Mouse (Mus musculus) gastrocnemius, postnatal 25 days (tissue): ENCODE results near the gene Ubqln4. TPM values are rescaled to one million over a fixed set of nuclear protein-coding genes. Genes with fewer than 3 reads are reported as not detected.
"Not testable (repeated sequence)": the region's sequence is repeated elsewhere in the genome, so short reads cannot be mapped to it uniquely, and the experiment has no call there.

Experiments
- DNase-seq: peaks from one replicate; pipeline ENCODE4 v3.0.0; 2022
- microRNA-seq, 2 experiments: library from miRNA; unstranded; fragments of <30 nt; microRNA quantifications; one replicate each; pipeline ENCODE4 v1.2.0; 2021; ENCODE audit warnings: borderline replicate concordance in 2 of 2
- total RNA-seq, 2 experiments: library from RNA; stranded (reverse); gene quantifications; 1 replicate in 1 of 2; 2 replicates in 1 of 2; pipeline ENCODE4 v1.2.3; 2021

Ubqln4 gene
- total RNA-seq, 2 experiments from 2014 or later = 59.6 to 67.2 TPM

DNA sequence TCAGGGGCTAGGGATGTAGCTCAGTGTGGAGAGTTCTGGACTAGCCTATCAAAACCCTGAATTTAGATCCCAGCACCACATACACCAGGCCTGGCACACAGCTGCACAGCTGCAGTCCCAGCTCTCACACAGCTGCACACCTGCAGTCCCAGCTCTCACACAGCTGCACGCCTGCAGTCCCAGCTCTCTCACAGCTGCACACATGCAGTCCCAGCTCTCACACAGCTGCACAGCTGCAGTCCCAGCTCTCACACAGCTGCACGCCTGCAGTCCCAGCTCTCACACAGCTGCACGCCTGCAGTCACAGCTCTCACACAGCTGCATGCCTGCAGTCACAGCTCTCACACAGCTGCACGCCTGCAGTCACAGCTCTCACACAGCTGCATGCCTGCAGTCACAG lies 43.0 kb downstream of the Ubqln4 start:
- DNase-seq = not testable (repeated sequence)

DNA sequence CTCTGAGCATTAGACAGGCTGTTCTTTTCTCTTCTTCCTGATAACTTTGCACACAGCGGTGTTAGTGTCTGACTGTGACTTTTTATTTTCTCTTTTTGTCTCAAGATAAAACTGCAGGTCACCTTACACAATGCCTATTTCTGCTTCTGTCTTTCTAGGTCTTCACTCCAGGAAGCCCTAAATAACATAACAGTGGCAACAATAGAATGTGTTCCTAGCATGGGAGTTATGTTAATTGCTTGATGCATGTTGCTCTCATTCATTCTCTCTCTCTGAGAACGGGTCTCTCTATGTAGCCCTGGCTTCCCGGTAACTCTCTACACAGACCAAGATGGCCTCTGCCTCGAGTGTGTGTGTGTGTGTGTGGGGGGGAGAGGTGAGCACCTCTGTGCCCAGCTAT lies 48.9 kb downstream of the Ubqln4 start:
- no peak for DNase-seq

DNA sequence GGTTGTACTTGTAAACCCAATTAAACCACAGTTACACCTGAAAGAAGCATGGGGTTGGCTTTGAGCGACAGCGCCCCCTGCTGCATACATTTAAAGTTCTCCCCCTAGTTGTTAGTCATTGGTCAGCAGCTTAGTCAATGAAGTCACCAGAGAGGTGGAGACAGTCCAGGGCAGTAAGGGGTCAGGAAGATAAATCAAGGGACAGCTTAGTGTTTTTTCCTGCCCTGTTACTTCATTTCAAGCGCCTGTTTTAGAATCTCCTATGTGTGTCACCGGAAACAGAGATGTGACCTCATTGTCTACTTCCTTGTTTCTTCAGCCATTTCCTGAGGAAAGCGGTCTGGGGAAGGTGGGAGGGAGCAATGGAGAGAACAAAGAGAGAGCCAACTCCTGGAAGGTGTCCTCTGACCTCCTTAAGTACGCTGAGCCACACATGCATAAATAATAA lies 50.2 kb downstream of the Ubqln4 start:
- DNase-seq = no peak

DNA sequence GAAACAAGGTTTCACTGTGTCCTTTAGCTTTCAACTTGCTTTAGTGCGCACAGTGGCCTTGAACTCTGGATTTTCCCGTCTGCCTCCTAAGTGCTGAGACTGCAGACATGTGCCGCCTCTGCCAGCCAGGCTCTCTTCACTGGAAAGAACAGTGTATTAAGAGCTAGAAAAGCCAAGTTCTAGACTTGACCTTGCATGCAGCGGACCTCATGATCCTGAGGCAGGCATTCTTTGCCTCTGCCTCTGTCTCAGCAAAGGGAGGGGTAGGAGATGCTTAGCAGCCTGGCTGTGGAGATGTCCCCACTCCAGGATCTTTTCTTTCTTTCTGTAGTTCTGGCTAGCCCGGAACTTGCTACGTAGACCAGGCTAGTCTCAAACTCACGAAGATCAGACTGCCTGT lies 51.3 kb downstream of the Ubqln4 start:
- no peak for DNase-seq

DNA sequence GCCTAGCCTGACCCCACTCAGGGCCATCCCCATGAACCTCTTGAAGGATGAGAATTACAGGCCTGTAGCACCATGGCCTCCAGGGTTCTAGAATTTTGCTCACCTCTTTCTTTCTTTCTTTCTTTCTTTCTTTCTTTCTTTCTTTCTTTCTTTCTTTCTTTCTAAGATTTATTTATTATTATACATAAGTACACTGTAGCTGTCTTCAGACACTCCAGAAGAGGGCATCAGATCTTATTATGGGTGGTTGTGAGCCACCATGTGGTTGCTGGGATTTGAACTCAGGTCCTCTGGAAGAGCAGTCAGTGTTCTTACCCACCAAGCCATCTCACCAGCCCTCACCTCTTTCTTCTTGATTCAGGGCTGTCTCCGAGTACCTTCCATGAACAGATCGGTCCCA lies 52.1 kb downstream of the Ubqln4 start, which contains the start of gene Arhgef2:
TSS of gene Arhgef2 (plus strand) at position 301 of the 400 bp plus-strand sequence.
- not testable (repeated sequence) for DNase-seq

DNA sequence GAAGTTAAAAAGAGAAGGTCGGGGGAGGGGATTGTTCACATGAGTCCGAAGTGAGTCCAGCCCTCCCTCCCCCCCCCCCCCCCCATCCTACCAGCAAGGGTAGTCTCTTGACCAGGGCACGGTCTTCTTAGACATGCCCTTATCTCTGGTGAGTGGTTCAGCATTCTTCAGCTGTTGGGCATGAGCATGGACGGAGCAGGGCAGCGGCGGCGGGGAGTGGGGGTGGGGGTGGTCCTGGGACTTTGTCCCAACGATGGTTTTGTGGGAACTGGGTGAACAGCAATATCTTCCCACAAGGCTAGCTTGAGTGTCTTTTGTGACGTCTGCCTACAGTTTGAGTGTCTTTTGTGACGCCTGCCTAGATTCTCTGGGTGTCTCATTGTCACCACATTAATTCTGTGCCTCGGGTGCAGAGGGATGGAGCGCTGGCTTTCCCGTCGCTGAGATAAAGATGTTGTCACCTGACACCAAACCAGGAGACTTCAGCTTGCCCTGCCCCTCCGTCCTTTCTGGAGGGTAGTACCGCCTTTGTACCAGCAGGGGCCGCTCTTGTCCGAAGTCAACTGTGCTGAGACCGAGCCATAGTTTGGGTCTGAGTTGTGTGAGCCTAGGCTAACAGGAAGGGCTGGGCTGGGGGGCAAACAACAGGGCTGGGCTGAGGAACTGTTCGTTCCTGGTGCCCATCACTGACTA lies 53.7 kb downstream of the Ubqln4 start:
- DNase-seq = peak; percentile 82

DNA sequence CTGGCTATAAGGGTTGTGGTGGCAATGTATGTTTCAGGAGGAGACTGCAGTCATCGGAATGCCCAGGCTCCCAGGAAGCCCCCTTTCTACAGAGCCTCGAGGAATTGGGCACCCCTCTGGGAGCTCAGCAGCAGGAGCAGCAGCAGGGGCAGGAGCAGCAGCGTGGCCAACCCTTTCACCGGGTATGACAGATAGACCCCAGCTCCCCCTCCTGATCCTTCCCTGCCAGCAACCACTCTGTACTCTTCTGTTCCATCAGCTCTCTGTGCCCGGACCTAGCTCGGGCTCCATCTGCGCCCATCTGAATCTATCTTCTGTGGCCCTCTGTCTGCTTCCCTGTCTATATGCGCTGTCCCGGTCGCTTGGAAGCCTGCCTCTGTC lies 54.2 kb downstream of the Ubqln4 start:
- DNase-seq = no peak

DNA sequence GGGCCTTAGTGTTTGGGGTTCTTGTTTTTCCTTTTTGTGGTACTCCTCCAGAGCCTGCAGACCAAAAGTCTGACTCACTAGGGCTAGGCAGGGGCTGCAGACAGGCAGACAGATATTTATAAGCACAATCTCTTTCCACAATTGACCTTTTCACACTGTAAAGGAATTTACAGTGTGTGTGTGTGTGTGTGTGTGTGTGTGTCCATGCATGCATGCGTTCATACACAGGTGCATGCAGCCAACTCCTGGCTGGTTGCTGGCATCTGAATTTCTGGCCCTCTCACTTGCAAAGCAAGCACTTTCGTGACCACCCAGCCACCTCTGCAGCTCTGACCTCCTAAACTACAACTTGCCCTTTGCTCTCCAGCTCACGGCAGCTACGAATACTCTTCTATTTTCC lies 55.5 kb downstream of the Ubqln4 start:
- DNase-seq = no peak

DNA sequence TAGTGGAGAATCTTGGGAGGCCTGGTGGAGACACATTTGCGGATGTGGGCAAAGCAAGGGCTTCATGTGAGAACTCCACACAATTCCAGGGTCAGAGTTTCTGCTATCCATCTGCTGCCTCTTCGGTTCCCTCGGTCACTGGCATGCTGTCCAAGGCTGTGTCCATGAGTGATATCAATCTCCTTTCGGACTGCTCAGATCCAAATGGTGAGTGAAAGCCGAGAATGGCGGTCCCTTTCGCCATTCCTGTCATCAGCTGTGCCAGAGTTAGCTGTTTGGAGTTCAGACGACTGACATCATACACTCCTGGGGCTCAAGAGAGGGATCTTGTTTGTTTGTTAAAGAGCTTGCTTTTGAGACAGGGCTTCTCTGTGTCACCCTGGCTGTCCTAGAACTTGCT lies 60.9 kb downstream of the Ubqln4 start:
- no peak for DNase-seq

DNA sequence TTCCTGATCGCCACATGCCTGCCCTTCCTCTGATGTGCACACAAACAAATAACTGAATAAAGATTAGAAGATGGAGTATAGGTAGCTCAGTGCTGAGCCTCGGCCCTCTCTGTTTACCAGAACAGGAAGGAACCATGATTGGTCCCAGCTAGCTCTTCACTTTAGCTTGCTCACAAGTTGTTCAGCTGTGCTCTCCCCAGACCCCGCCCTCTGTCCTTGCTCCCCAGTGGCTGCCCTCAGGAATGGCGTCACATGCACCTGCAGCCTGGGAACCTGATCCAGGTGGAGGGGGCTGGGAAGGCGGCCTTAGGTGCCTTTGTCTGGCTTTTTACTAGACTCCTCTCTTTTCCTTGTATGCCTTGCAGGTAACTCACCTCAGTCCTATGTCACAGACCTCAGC lies 61.6 kb downstream of the Ubqln4 start:
- no peak for DNase-seq

DNA sequence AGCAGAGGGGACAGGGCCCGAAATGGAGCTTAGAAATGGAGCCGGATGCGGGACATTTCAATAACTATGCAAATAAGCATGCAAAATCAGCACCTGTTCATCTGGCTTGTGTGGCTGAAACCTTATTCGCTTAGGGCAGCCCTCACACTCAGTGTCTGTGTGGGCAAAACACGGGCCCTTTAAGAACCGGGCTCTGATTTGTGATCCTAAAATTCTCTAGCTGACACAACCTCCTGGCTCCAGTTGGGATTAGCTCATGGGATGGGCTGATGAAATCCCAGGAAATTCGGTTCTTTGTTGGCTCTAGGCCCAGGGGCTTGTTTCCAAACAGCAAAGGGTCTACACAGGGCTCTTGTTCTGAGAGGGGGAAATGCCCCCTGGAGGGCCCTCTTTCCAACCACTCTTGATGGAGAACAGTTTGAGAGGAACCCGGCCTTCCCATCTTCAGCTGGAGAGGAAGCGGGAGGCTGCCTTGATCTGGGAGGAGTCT lies 62.4 kb downstream of the Ubqln4 start:
- DNase-seq = peak; percentile 72

DNA sequence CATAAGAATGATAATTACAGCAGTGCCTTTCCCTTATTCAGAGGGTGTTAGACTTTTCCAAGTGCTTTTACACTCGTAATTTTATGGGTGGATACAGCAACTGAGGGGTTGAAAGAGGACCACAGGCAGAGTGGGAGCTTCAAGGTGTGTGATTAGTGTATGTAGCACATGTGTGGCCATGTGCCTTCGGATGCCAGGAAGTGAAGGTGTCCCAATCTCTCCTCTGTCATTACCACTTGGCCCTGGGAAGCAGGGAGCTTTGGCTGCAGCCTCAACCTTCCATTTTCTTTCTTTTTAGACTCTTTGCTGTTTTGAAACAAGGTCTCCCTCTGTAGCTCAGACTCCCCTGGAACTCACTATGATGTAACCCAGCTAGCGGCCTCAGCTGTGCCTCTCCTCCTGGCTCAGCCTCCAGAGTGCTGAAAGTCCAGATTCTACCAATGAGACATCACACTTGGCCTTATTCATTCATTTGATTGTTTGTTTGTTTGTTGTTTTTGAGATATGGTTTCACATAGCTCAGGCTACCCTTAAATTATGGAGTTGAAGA lies 63.5 kb downstream of the Ubqln4 start:
- DNase-seq = no peak

DNA sequence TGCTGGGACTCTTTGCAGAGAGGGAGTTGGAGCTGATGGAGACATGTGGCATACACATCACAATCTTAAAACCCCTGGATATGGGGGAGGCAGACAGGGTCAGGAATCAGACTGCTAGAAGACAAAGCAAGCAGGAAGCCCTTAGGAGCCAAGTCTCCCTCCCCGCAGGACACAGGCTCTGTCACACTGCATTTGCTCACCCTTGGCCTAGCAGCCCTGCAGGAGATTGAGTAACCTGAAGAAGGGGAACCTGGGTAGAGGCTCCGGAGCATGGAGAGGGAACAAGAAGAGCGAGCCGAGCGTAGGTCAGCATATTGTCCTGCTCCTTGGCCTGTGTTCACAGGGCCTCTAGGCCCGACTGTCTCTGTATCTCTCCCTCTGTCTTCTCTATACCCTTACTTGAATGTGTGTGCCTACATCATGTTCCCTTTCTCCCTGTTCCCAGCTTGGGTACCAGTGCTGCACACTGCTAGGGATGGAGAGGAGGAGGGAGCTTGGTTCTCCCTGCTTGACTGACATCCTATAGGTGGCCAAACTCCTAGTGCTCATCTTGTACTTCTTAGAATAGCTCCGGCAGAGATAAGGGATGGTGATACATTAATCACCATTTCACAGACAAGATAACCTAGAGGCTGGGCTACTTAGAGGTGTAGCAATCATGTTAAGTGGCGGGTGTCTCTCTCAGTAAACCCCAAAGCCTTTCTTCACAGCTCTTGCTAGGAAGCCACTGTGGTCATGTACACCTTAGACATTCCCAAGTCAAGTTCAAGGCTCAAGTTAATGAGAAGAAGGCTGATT lies 64.7 kb downstream of the Ubqln4 start:
- DNase-seq = no peak

Small RNA genes within 50 kb of the gene (microRNA-seq; reads per million reads assigned to microRNA genes)
- gene Mir1905 = 0 reads per million in 2 experiments

Other genes starting within 250 kb of the Ubqln4 start
- gene Glmp, start 228.7 kb upstream of the Ubqln4 start, total RNA-seq = 10 to 100 TPM; 36.2 to 43.9 TPM
- 1 to 10 TPM; 1.7 TPM for gene Tmem79, start 217.6 kb upstream of the Ubqln4 start, total RNA-seq
- 10 to 100 TPM; 37.4 to 43.4 TPM for gene Smg5, start 217.5 kb upstream of the Ubqln4 start, total RNA-seq
- gene Paqr6, start 189.2 kb upstream of the Ubqln4 start, total RNA-seq = 1 to 10 TPM in 1 of 2 experiments, under 1 TPM in 1; 0.51 to 1.1 TPM
- under 1 TPM in 1 of 2 experiments, not detected in 1; 0.54 TPM for gene Bglap3, start 181.0 kb upstream of the Ubqln4 start, total RNA-seq
- not detected for gene Bglap2, start 175.1 kb upstream of the Ubqln4 start, total RNA-seq
- gene Bglap, start 169.3 kb upstream of the Ubqln4 start, total RNA-seq = 1 to 10 TPM in 1 of 2 experiments, not detected in 1; 1.9 TPM
- gene Pmf1, start 143.4 kb upstream of the Ubqln4 start, total RNA-seq = 10 to 100 TPM; 16.9 to 19.0 TPM
- gene Slc25a44, start 128.6 kb upstream of the Ubqln4 start, total RNA-seq = 10 to 100 TPM; 14.3 to 14.5 TPM
- gene Sema4a, start 92.6 kb upstream of the Ubqln4 start, total RNA-seq = 1 to 10 TPM; 1.6 to 1.8 TPM
- gene Lmna, start 43.8 kb upstream of the Ubqln4 start, total RNA-seq = 100 to 1,000 TPM in 1 of 2 experiments, 10 to 100 TPM in 1; 99.2 to 106 TPM
- under 1 TPM; 0.24 to 0.33 TPM for gene Mex3a, start 21.4 kb upstream of the Ubqln4 start, total RNA-seq
- gene Rab25, start 5.5 kb upstream of the Ubqln4 start, total RNA-seq = not detected
- gene Lamtor2, start 684 bp upstream of the Ubqln4 start, total RNA-seq = 10 to 100 TPM; 76.1 to 81.1 TPM
- gene Ssr2, start 22.1 kb downstream of the Ubqln4 start, total RNA-seq = 10 to 100 TPM; 52.2 to 63.2 TPM
- 10 to 100 TPM; 28.1 to 33.0 TPM for gene Arhgef2, start 52.2 kb downstream of the Ubqln4 start, total RNA-seq
- gene Rxfp4, start 99.4 kb downstream of the Ubqln4 start, total RNA-seq = not detected
- gene Khdc4, start 132.0 kb downstream of the Ubqln4 start, total RNA-seq = 10 to 100 TPM; 22.6 to 23.0 TPM
- 10 to 100 TPM; 18.4 to 18.7 TPM for gene Rit1, start 163.1 kb downstream of the Ubqln4 start, total RNA-seq
- 1 to 10 TPM; 3.1 to 3.7 TPM for gene Syt11, start 221.4 kb downstream of the Ubqln4 start, total RNA-seq